Mouse (Mus musculus) stomach, adult 2 months (tissue): ENCODE measurements around the gene Pvr. TPM values are rescaled to one million over a fixed set of nuclear protein-coding genes. Genes with fewer than 3 reads are reported as not detected.

Source experiments
- polyA plus RNA-seq: library from polyadenylated mRNA; depleted of rRNA; stranded (reverse); fragments of >200 nt; gene quantifications from 2 replicates; pipeline ENCODE4 v1.2.3, GENCODE M21; 2012; rRNA removed

Gene Pvr
- polyA plus RNA-seq: 2.3 and 3.4 TPM in 2 replicates

GRCm38 (mm10) chr7:19920506-19921261 lies at the start of gene Pvr:
Gene Pvr, minus strand, starts transcription at chr7:19921160.

GRCm38 (mm10) chr7:19964985-19965579 lies 44.1 kb upstream of the Pvr start, which contains the start of gene Ceacam20:
Gene Ceacam20, plus strand, starts transcription at chr7:19965412.

GRCm38 (mm10) chr7:19950589-19950988 lies 29.6 kb upstream of the Pvr start, which contains the start of gene Igsf23:
Gene Igsf23, minus strand, starts transcription at chr7:19950756.

GRCm38 (mm10) chr7:19887849-19888248 lies 33.1 kb downstream of the Pvr start, which contains the start of gene Ceacam19:
Gene Ceacam19, minus strand, starts transcription at chr7:19887965.

GRCm38 (mm10) chr7:19861199-19861598 lies 59.8 kb downstream of the Pvr start, which contains the start of gene Ceacam16:
Gene Ceacam16, minus strand, starts transcription at chr7:19861299.

Other genes starting within 250 kb of the Pvr start
- 1.1 and 1.6 TPM in 2 replicates for gene Apoc2, start 243.2 kb downstream of the Pvr start, polyA plus RNA-seq
- not detected in 2 replicates for gene Gm44805, start 239.7 kb downstream of the Pvr start, polyA plus RNA-seq
- 0.37 TPM in 1 of 2 replicates, not detected in the other for gene Apoc4, start 239.7 kb downstream of the Pvr start, polyA plus RNA-seq
- 6.5 and 8.3 TPM in 2 replicates for gene Apoc1, start 228.5 kb downstream of the Pvr start, polyA plus RNA-seq
- 235 and 380 TPM in 2 replicates for gene Apoe, start 222.0 kb downstream of the Pvr start, polyA plus RNA-seq
- 58.9 and 85.6 TPM in 2 replicates for gene Tomm40, start 205.7 kb downstream of the Pvr start, polyA plus RNA-seq
- 64.6 and 101 TPM in 2 replicates for gene Nectin2, start 170.7 kb downstream of the Pvr start, polyA plus RNA-seq
- 52.3 and 63.9 TPM in 2 replicates for gene Bcam, start 150.1 kb downstream of the Pvr start, polyA plus RNA-seq
- 41.1 and 54.6 TPM in 2 replicates for gene Cblc, start 124.4 kb downstream of the Pvr start, polyA plus RNA-seq
- 47.9 and 87.5 TPM in 2 replicates for gene Bcl3, start 98.4 kb downstream of the Pvr start, polyA plus RNA-seq
- 0.53 TPM in 1 of 2 replicates, not detected in the other for gene Gm19345, start 69.2 kb downstream of the Pvr start, polyA plus RNA-seq
- 0.26 and 0.29 TPM in 2 replicates for gene Ceacam16, start 59.9 kb downstream of the Pvr start, polyA plus RNA-seq
- gene Ceacam19, start 33.2 kb downstream of the Pvr start, polyA plus RNA-seq: 2.5 and 3.0 TPM in 2 replicates
- gene Igsf23, start 29.6 kb upstream of the Pvr start, polyA plus RNA-seq: 11.7 and 16.6 TPM in 2 replicates
- 0.06 TPM in 1 of 2 replicates, not detected in the other for gene Ceacam20, start 44.3 kb upstream of the Pvr start, polyA plus RNA-seq
- not detected in 2 replicates for gene Nlrp9b, start 70.3 kb upstream of the Pvr start, polyA plus RNA-seq
- gene Vmn1r91, start 178.5 kb upstream of the Pvr start, polyA plus RNA-seq: not detected in 2 replicates
- gene Gm16442, start 201.4 kb upstream of the Pvr start, polyA plus RNA-seq: not detected in 2 replicates
- not detected in 2 replicates for gene Vmn1r93, start 217.9 kb upstream of the Pvr start, polyA plus RNA-seq
- not detected in 2 replicates for gene Vmn1r94, start 247.2 kb upstream of the Pvr start, polyA plus RNA-seq